Mouse (Mus musculus) liver, adult (tissue): ENCODE data around the gene Ncapd3.

Experiments
- GATA4 ChIP-seq: IDR thresholded peaks from 2 replicates; pipeline ENCODE4 v1.6.1; 2014; ENCODE audit warnings: mild to moderate bottlenecking, low read length; ENCODE audit not compliant: insufficient replicate concordance

Ncapd3 gene

DNA sequence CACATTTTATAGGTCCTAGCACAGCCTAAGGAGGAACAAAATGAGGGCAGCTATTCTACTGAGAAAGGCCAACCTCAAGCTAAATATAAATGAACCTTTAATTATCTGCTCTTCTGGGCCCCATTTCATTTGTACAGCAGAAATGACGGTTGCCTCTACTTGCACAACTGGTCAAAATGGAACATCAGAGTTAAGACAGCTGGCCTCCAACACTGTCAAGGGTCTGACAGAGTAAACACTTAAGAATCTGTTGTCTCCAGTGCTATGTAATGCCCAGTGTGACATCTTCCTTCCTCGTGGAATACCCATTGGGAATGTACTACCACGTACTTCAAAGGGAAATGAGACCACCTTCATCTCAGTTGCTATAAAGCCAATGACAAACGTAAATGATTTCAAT is 18.4 kb upstream of the Ncapd3 start:
- TF ChIP-seq GATA4, result no peak

DNA sequence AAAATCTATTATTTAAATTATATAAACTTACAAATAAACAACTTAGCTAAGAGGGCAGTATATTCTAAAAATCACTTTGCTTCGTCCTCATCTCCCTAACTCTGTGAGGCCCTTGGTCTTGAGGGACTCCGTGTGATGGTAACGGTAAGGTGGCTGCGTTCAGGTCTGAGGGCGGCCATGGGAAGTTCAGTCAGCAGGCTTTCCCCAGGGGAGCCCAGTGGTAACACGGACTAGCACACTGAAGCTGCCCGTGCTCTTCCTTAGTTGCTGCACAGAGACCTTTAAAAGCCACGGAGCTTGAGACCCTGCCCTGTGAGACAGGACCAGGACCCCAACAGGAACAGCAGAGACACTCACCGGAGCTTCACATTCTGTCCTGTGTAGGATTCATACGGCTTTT is 11.0 kb upstream of the Ncapd3 start:
- no peak for TF ChIP-seq GATA4

DNA sequence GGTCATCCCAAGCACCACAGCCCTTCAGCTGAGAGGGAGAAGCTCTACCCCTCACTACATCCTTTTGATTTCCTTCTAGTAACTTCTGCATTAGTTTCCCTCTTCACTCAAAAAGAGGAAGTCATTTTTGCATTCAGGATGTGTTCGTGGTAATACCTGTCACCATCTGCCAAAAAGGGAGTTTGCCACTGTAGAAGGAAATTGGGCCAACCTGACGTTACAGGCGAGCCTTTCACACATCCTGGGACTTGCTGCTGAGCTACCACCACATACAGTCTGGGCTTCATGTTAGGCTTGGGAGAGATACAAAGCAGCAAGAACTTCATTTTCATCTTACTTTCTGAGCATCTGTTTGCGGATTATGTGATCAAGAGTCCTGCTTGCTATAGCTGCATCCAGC is 6.3 kb upstream of the Ncapd3 start:
- no peak for TF ChIP-seq GATA4

DNA sequence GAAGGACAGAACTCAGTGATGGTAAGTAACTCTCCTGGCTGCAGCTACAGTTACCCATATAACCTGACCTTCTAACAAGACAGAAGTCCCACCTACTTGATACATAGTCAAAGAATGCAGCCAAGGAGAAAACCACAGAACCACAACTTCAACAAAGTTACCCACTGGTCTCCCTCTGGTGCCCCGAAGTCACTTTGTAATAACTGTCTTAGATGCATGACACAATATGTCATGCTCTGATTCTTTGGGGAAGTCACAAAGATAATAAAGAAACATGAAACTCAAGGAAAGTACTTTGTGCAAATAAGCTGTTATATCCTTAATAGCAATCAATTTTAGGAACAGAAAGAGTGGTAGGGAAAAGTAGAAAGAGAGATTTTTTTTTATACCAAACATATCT is 3.3 kb upstream of the Ncapd3 start:
- no peak for TF ChIP-seq GATA4

DNA sequence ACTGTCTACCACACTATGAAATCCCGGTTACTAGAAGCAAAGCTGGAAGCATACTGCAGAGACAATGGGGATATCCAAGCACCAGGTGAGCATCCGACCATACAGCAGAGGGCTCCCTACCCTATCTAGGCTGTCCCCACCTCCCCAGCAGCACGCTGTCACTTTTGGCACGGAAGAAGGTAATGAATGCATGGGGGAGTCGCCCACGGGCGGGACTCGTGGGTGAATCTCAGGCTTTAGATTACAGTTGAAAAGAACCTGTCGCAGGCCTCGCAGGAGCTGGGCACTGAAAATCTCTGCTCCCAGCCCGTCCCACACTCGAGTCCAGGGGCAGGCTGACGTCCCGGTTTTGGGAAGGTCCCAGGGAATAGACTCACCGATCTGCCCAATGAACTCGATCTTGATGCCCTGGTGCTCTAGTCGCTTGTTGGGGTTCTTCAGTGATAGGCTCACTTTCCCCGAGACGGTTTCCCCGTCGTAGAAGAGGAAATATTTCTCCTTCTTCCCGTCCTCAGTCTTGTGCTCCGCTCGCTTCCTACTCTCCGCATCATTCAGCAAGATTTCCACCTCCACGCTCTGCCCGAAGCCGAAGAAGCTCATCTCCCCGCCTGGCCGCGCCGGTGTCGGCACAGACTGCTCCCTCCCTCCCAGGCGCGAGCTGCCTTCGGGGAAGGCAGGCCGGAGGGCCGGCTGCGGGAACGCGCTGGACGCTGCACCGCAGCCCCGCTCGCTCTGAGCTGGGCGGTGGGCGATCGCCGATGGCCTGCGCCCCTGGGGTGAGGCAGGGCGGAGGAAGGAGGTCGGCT is 750 bp upstream of the Ncapd3 start:
- no peak for TF ChIP-seq GATA4

DNA sequence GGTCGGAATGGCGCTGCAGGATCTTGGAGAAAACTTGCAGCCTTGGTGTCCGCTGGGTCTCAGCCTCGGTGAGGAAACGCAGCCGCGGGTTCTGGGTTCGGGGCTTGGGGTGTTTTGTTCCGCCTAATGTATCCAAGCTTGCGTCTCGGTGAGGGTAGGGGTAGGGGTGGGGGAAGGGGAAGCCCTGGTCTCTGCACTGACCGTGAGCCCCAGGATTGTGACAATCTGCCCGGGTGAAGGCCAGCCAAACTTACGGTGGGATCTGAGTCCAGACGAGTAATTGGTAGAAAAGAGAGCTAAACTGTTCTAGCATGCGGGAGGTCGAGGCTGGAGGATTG is 757 bp downstream of the Ncapd3 start:
- TF ChIP-seq GATA4, result no peak

DNA sequence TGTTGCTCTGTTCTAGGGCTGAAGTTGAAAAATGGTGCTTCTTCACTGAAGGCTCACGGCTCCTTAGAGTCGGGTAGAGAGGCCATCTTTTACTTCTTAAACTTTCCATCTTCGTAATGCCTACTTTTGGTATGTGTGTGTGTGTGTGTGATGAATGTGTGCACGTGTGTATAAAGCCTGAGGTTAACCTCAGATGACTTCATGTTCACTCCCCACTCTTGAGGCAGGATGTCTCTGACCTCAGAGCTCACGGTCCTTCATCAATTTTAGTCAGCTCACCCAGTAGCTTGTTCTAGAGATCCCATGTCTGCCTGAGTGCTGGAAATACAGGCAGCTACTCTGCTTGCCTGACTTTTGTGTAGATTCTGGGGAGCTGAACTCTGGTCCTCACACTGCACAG is 13.9 kb downstream of the Ncapd3 start:
- no peak for TF ChIP-seq GATA4

DNA sequence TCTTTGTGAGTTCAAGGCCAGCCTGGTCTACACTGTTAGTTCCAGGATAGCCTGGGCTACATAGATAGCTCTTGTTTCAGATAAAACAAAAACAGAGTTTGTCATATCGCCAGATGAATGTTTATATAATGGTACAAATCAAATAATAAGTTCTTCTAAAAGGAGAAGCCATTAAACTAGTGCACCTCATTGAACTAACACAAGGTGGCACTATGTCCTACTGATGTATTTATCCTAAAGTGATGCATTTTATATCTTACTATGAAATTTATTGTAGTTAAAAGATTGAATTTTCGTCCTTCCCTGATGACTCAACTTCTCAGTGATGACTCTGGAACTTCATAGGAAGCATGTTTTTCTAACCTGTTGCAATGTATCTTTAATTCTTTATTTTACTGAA is 19.5 kb downstream of the Ncapd3 start:
- no peak for TF ChIP-seq GATA4

DNA sequence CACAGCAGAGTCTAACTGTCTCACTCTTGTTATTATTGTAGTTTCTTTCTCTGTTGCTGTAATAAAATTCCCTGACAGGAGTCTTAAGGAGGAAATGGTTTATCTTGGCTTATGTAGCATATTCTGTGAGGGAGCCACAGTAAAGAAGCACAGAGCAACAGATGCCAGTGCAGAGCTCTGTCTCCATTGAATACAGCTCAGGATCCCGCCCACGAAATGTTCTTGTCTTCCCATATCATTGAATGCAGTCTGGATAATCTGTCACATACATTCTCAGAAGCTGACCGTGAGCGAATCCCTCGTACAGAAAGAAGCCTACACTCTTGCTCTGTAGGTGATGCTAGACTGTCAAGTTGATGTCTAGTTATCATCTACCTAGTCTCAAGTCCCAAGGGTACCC is 28.4 kb downstream of the Ncapd3 start:
- no peak for TF ChIP-seq GATA4

DNA sequence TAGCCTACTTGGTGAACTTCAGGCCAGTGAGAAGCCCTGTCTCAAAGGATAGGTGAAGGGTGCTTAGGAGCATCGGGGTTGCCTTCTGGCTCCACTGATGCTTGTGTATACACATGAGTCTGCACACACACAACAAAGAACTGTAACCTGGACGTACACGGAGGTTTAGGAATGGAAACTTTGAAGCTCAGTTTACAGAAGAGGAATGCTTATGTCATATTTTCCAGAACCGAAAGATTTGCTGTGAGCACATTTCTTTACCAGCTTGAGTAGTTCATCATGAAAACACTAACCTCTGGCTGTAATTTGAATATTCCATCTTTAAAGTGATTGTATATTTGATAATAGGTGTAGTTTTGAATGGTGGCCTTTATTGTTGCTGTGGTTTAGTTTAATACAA is 40.9 kb downstream of the Ncapd3 start:
- no peak for TF ChIP-seq GATA4

DNA sequence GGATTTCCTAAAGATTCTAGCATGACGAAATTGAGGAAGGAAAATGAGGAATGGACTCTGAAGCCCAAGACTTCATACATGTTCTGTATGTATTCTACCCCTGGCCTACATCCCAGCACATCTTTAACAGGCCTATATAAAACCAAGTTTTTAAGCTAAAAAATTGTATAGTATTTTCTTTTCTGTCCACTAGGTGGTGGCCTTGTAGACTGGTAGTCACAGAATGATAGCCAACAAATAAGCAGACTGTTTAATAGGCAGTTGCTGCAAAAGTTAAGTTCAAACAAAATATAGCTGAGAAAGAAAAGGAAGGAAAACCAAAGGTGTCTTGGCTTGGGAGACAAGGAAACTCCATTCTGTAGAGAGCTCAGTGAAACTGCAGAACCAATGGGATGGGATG is 44.7 kb downstream of the Ncapd3 start:
- no peak for TF ChIP-seq GATA4

DNA sequence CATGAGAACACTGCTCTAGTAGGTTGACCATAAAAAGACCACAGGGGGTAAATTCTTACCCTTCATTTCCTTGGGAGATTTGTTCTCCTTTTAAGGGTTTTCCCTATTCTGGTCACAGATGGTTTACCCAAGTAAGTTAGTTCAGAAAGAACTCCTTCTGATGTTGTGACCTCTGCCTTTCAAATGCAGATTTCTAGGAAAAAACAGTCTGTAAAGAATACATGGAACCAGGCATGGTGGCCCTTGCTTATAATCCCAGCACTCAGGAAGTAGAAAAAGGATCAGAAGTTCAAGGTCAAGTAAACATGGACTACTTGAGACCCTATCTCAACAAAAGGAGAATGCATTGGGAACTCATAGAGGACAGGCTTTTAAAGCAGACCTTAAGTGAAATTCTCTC is 45.8 kb downstream of the Ncapd3 start:
- TF ChIP-seq GATA4, result no peak

DNA sequence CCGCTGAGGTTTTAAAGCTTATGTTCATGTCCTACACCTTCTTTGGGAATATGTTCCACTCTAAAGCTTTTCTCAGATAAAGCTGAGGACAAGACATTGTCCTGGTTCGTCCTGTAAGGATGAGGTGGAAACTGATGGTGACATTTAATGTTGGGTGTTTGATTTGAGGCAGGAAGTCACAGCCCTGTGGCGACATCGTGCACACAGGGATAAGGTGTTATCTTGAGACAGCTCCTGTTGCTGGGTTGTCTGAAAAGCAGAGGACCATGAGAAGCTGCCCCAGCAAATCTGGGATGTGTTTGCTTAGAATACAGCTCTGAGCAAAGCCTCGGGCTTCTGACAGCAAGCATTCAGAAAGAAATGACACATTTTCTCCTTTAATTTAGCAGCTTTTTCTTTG is 56.3 kb downstream of the Ncapd3 start:
- TF ChIP-seq GATA4, result no peak

DNA sequence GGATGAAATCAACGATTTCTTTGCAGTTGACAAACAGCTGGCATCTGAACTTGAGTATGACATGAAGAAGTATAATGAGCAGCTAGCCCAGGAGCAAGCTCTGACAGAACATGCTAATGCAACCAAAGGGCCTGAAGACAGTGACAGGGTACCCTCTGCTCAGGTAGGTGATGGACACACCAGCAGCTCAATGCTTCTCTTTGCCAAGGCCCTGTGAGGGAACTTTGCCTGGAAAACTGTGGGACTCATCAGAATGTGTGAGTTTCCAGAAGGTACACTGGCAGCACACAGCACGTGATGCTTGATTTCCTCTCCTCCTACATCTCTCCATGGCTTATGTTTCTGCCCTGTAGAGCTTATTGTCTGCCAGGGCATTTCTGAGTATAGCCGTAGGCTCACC is 57.4 kb downstream of the Ncapd3 start:
- TF ChIP-seq GATA4, result no peak

DNA sequence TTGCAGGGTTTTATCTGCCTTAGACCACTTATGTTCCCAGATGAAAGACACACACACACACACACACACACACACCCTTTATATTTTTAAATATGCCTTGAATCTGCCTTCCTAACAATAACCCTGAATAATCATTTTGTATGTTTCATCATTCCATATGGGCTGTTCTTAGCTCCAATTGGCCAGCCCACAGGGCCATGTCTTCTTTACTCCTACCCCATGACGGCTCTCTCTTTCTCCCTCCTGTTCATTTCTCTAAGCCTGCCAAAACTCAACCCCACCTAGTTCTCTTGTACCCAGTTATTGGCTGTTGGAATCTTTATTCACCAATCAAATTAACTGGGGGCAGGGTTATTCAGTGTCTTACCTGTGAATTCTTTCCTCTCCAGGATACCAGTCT is 60.2 kb downstream of the Ncapd3 start:
- TF ChIP-seq GATA4, result no peak

DNA sequence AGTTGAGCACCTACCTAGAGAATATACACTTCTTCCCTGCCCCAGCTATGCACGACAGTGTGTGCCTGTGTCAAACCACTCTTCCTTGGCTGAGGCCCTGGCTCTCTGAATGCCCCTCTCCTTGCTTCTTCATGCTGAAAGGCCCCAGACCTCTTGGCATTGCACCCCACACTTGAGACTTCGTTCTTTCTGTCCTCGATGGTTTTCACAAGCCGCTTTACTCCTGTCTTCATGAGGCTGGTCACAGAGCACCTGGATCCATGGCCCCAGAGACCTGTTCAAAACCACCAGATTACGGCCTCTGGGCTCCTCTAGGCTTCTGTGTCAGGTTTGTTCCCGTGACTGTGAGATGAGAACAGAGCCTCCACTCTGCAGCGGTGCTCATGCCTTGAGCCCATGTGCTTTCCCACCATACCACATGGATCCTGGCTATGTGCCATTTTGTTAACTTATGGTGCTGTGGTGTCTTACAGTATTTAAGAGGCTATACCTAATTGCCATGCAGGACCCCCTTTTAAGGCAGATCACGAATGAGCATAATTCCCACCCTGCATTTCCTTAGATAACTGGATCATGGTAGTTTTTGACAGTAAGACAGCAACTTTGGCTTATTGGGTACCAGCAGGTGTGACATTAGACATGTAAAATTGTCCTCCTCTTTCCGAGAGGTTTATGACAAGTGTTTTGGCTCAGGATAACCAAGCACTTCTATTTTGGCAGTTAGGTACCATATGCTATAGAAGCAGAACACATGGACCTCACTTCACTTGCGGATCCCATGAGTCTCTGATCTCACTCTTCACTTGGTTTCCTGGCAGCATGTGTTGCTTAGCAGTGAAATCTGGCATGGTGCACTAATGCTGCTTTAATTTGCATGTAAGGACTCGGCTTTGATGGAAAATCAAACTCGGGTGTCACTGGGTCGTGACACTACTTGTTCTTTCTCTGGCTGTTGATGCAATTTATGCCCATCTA is 61.1 kb downstream of the Ncapd3 start:
- TF ChIP-seq GATA4, result no peak
